ENCODE assay signal across 8 mouse cellular contexts in the genomic region with DNA sequence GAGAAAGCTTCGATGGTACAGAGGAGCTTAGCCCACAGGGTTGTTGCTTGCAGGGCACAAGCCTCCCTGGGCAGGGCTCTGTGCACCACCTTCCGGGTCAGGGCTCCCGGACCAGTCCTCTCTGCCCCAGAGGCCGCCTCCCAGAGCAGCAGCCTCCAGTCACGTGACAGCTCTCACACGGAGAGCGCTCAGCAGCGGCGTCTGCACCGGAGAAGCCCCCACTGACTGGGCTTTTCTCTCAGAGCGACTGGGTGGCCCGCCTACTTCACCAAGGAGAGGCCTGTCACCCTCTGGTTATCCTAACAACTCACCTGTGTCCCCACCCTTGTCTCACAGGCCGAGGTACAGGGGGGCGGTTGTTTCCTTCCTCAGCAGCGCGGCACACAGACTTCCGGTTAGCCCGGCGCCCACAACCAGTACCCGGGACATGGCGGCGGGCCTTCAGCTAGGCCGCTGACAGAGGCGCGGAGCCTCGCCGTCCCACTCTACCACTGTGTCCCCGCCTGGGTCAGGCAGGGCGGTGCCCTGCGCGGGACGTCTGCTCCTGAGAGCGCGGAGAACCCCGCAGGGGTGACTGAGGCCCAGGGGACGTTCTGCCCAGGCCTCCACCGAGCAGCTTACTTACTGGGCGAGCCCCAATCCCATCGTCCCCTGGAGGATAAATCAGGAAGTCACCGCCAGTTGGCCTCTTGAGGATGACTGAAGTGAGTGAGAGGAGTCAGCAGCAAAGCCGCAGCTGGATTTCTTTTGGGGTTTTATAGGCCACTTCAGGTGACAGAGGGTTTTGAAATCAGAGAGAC. TPM values are rescaled to one million over a fixed set of nuclear protein-coding genes. Genes with fewer than 3 reads are reported as not detected.
DNase-seq lines count a peak whose midpoint lies in the region; ATAC-seq lines count a peak whose summit lies in the region.
"Not testable (repeated sequence)": the region's sequence is repeated elsewhere in the genome, so short reads cannot be mapped to it uniquely, and the experiment has no call there.

A gene (minus strand): TSS at position 665 of the 800 bp plus-strand sequence.

- DNase-seq in B cell, adult 2 months, result peak; percentile 17 to 35
- DNase-seq in cerebellum, adult 18-20 months, result peak; percentile 45 to 52
- DNase-seq in heart, postnatal 14 days, result peak; percentile 19 to 47
- peak; percentile 25 to 74 for DNase-seq in kidney, postnatal 25 days
- not testable (repeated sequence) for DNase-seq in liver, embryonic 13.5 days

- H3K9me3 ChIP-seq in forebrain, embryonic 15.5 days; liver, embryonic 13.5 days (replicated peaks); stomach, embryonic 16.5 days (replicated peaks; ENCODE audit: control insufficient read depth, low read length): not testable (repeated sequence)

- H3K9ac ChIP-seq in forebrain, embryonic 15.5 days (replicated peaks); liver, embryonic 13.5 days; stomach, embryonic 16.5 days (ENCODE audit: low read length): not testable (repeated sequence)

- intact Hi-C loops in heart, postnatal 14 days (cut with DNase I), result not testable (repeated sequence)

- not testable (repeated sequence) for H3K27me3 ChIP-seq in forebrain, embryonic 15.5 days; liver, embryonic 13.5 days; stomach, embryonic 16.5 days (ENCODE audit: control insufficient read depth, insufficient read depth, low read length)

- H3K4me1 ChIP-seq in forebrain, embryonic 15.5 days; liver, embryonic 13.5 days (replicated peaks); stomach, embryonic 16.5 days (ENCODE audit: control insufficient read depth, insufficient read depth, low read length): not testable (repeated sequence)

- not testable (repeated sequence) for H3K36me3 ChIP-seq in forebrain, embryonic 15.5 days; liver, embryonic 13.5 days; stomach, embryonic 16.5 days (ENCODE audit: control insufficient read depth, insufficient read depth, low read length)

- WGBS in forebrain, embryonic 15.5 days, result 35% methylated on average over 13 of the region's 41 CpGs
- WGBS in liver, embryonic 13.5 days (ENCODE audit: insufficient replicate concordance), result 33% methylated on average over 13 of the region's 41 CpGs
- 36% methylated on average over 12 of the region's 41 CpGs for WGBS in stomach, embryonic 16.5 days

- H3K4me3 ChIP-seq in forebrain, embryonic 15.5 days, result peak within 1 kb of the TSS; percentile 17; the same call in 1 of the 2 replicates
- H3K4me3 ChIP-seq in liver, embryonic 13.5 days (replicated peaks), result not testable (repeated sequence)
- 0 out of 2 replicates have a peak within 1 kb of the TSS, but pooled peaks have one; percentile 10 for H3K4me3 ChIP-seq in stomach, embryonic 16.5 days (replicated peaks; ENCODE audit: low read length)

- peak; percentile 99 for ATAC-seq in forebrain, embryonic 15.5 days (replicated peaks)
- peak; percentile 51 for ATAC-seq in liver, embryonic 13.5 days (ENCODE audit: low read depth)
- ATAC-seq in monocyte, adult 5-6 weeks (replicated peaks; ENCODE audit: insufficient number of reproducible peaks, low FRiP score, low TSS enrichment, poor library complexity, severe bottlenecking), result peak; percentile 66
- ATAC-seq in stomach, embryonic 16.5 days (ENCODE audit: insufficient read depth, low FRiP score), result peak; percentile 83

- H3K27ac ChIP-seq in forebrain, embryonic 15.5 days (replicated peaks); liver, embryonic 13.5 days; stomach, embryonic 16.5 days (ENCODE audit: low read length): not testable (repeated sequence)

- peak within 1 kb of the TSS; percentile 30 for H3K4me2 ChIP-seq in forebrain, embryonic 15.5 days (replicated peaks)
- H3K4me2 ChIP-seq in liver, embryonic 13.5 days, result not testable (repeated sequence)
- H3K4me2 ChIP-seq in stomach, embryonic 16.5 days (ENCODE audit: low read depth, low read length), result peak within 1 kb of the TSS; percentile 32; the same call in 1 of the 2 replicates

RNA-seq across cellular contexts. Expression of the gene that starts here (rescaled TPM):
- polyA plus RNA-seq in forebrain, embryonic 15.5 days (2015; fragmentation: Nextera tagmentation; extraction: Ambion mirVana), result 9.1 and 10.6 TPM in 2 replicates
- 1 to 10 TPM; 9.4 to 9.5 TPM for total RNA-seq in heart, postnatal 14 days (2021)
- polyA plus RNA-seq in liver, embryonic 13.5 days (2015; fragmentation: Nextera tagmentation; extraction: Ambion mirVana), result 3.1 and 3.8 TPM in 2 replicates
- total RNA-seq in monocyte, adult 5-6 weeks (2017), result 3.5 to 9.6 TPM (median 5.6 TPM) in 3 replicates
- polyA plus RNA-seq in stomach, embryonic 16.5 days (2015; fragmentation: Nextera tagmentation; extraction: Ambion mirVana), result 15.9 and 19.8 TPM in 2 replicates
